Comparison of ENCODE assay signal across 8 mouse cellular contexts in the genomic region with DNA sequence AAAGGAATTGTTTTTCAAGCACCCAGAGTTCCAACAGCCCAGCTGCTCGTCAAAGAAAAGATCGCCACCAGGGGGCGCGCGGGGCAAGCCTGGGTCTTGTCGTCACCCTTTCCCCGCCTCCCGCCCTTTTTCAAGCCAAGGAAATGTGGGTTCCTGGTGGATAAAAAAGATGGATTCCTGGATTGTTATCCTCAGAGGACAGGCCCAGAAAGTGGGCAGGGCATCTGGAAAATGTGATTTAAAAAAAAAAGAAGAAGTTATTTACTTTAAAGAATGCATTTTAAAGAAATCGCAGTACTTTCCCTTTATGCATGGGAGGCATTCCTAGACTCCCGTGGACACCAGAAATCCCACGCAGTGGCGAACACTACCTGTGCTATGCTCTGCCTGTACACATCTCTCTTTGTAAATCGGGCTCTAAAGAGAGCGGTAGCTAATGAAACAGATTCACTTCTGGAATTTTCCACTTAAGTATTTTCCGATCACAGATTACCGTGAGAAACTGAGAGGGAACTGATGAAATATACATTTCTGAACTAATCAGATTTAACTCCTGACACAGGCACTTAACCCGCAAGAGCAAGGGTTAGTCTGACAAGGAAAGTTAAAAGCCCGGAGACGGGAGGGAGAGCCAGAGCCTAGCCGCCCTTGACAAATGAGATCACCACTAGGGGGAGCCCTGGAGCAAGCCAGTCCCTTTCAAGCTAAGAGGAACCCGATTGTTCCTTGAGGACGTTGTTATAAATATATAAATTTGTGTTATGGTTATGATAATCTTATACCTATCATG. TPM values are rescaled to one million over a fixed set of nuclear protein-coding genes. Genes with fewer than 3 reads are reported as not detected.
A peak's percentile ranks its signal among the peaks of the same experiment; 100 is the strongest.
DNase-seq lines count a peak whose midpoint lies in the region; ATAC-seq and TF ChIP-seq lines count a peak whose summit lies in the region.

No protein-coding gene starts in this region.

- dilution Hi-C loops in CH12.LX (cut with MboI; ENCODE audit: extremely low pct_ligation_motif_present, extremely low pct_unique_long_range_greater_than_20kb, low sequenced_read_pairs), result no loop called here

- no peaks in the 10 kb centered on the region for H3K36me3 ChIP-seq in CH12.LX (replicated peaks in 1 of 2; ENCODE audit: control insufficient read depth in 1 of 2, insufficient read depth in 1 of 2, low read length in 1 of 2)
- H3K36me3 ChIP-seq in forebrain, embryonic 12.5 days (replicated peaks), result no peaks in the 10 kb centered on the region
- H3K36me3 ChIP-seq in heart, embryonic 16.5 days (ENCODE audit: control insufficient read depth, insufficient read depth), result no peaks in the 10 kb centered on the region
- H3K36me3 ChIP-seq in liver, embryonic 14.5 days (replicated peaks; ENCODE audit: control insufficient read depth, insufficient read depth, low read depth), result no peaks in the 10 kb centered on the region
- H3K36me3 ChIP-seq in stomach, embryonic 15.5 days, result no peaks in the 10 kb centered on the region

- peak overlapping the region; percentile 69 for H3K9ac ChIP-seq in CH12.LX (ENCODE audit: insufficient read depth, low read depth)
- peak overlapping the region; percentile 50; the same call in 1 of the 2 replicates for H3K9ac ChIP-seq in forebrain, embryonic 12.5 days
- H3K9ac ChIP-seq in heart, embryonic 16.5 days (ENCODE audit: low read length), result peak overlapping the region; percentile 73
- H3K9ac ChIP-seq in liver, embryonic 14.5 days (replicated peaks), result peak overlapping the region; percentile 74
- peak overlapping the region; percentile 18; the same call in 1 of the 2 replicates for H3K9ac ChIP-seq in stomach, embryonic 15.5 days

- no peaks in the 10 kb centered on the region for H3K27me3 ChIP-seq in CH12.LX (replicated peaks)
- H3K27me3 ChIP-seq in forebrain, embryonic 12.5 days, result peaks cover 3% of the 10 kb centered on the region; the same call in 1 of the 2 replicates
- no peaks in the 10 kb centered on the region; the same call in 1 of the 2 replicates for H3K27me3 ChIP-seq in heart, embryonic 16.5 days (ENCODE audit: control insufficient read depth, insufficient read depth, low read length)
- no peaks in the 10 kb centered on the region for H3K27me3 ChIP-seq in liver, embryonic 14.5 days (ENCODE audit: control insufficient read depth, insufficient read depth, low read length)
- H3K27me3 ChIP-seq in stomach, embryonic 15.5 days (replicated peaks), result no peaks in the 10 kb centered on the region

- peaks cover 38 to 63% of the 10 kb centered on the region in 2 experiments for H3K4me1 ChIP-seq in CH12.LX (ENCODE audit: control insufficient read depth in 1 of 2, insufficient read depth in 2 of 2)
- H3K4me1 ChIP-seq in forebrain, embryonic 12.5 days, result peaks cover 15% of the 10 kb centered on the region; the same call in 1 of the 2 replicates
- peaks cover 21% of the 10 kb centered on the region for H3K4me1 ChIP-seq in heart, embryonic 16.5 days (ENCODE audit: control insufficient read depth, insufficient read depth, low read length)
- H3K4me1 ChIP-seq in liver, embryonic 14.5 days (replicated peaks; ENCODE audit: control insufficient read depth in 2 of 2, insufficient read depth in 2 of 2, low read length in 1 of 2), result peaks cover 16 to 25% of the 10 kb centered on the region in 2 experiments
- H3K4me1 ChIP-seq in stomach, embryonic 15.5 days, result 0 out of 2 replicates have a peak, but pooled peaks cover 6% of the 10 kb centered on the region

- TF ChIP-seq POLR2A in CH12.LX (IDR thresholded peaks at IDR 0.05; ENCODE audit: low read depth, low read length), result no peak

- H3K4me2 ChIP-seq in CH12.LX (ENCODE audit: insufficient read depth, low read depth, poor library complexity, severe bottlenecking), result peak overlapping the region; percentile 88
- peak overlapping the region; percentile 58 for H3K4me2 ChIP-seq in forebrain, embryonic 12.5 days
- peak overlapping the region; percentile 81 for H3K4me2 ChIP-seq in heart, embryonic 16.5 days (ENCODE audit: low read depth, low read length)
- peak overlapping the region; percentile 99 for H3K4me2 ChIP-seq in liver, embryonic 14.5 days (ENCODE audit: low read depth)
- peak overlapping the region; percentile 67 for H3K4me2 ChIP-seq in stomach, embryonic 15.5 days

- H3K79me2 ChIP-seq in CH12.LX (replicated peaks; ENCODE audit: control insufficient read depth, extremely low read depth, insufficient read depth, poor library complexity, severe bottlenecking), result no peaks in the 10 kb centered on the region

- peak overlapping the region; percentile 22 to 42 (median 37) for H3K4me3 ChIP-seq in CH12.LX (replicated peaks in 1 of 3; ENCODE audit: low read depth in 2 of 3, low read length in 2 of 3, poor library complexity in 1 of 3)
- peak overlapping the region; percentile 24 for H3K4me3 ChIP-seq in forebrain, embryonic 12.5 days (replicated peaks)
- H3K4me3 ChIP-seq in heart, embryonic 16.5 days (ENCODE audit: low read length), result peak overlapping the region; percentile 43
- peak overlapping the region; percentile 61 to 66 for H3K4me3 ChIP-seq in liver, embryonic 14.5 days (ENCODE audit: insufficient read depth in 1 of 2, low read depth in 2 of 2, low read length in 2 of 2)
- peak overlapping the region; percentile 32 for H3K4me3 ChIP-seq in stomach, embryonic 15.5 days (replicated peaks)

- ATAC-seq in forebrain, embryonic 12.5 days (ENCODE audit: low FRiP score), result peak; percentile 61
- peak; percentile 56; the same call in 1 of the 2 replicates for ATAC-seq in heart, embryonic 16.5 days (replicated peaks; ENCODE audit: extremely low read depth, insufficient read depth, low FRiP score)
- peak; percentile 54; the same call in 1 of the 2 replicates for ATAC-seq in liver, embryonic 14.5 days (ENCODE audit: insufficient read depth)
- ATAC-seq in stomach, embryonic 15.5 days (ENCODE audit: insufficient read depth, low FRiP score, low read depth), result no peak

- peak; percentile 92 for DNase-seq in CH12.LX (ENCODE audit: extremely low read depth)
- peak; percentile 86 for DNase-seq in c-Kit-positive CD71-positive TER-119-negative erythroid progenitor cells, embryonic 14.5 days (ENCODE audit: low read depth)
- peak; percentile 95 to 100 for DNase-seq in kidney, postnatal 25 days
- DNase-seq in liver, embryonic 14.5 days (ENCODE audit: low read depth in 3 of 3, low spot score in 3 of 3), result peak; percentile 70 to 76 (median 73)
- peak; percentile 97 for DNase-seq in neural tube, embryonic 10.5 days (ENCODE audit: extremely low spot score, low spot score)

- peak; percentile 84 to 92 for TF ChIP-seq CTCF in CH12.LX (conservative IDR thresholded peaks at IDR 0.05 in 1 of 2, IDR thresholded peaks at IDR 0.05 in 1 of 2; ENCODE audit: low read depth in 2 of 2, low read length in 2 of 2)
- peak; percentile 97 for TF ChIP-seq CTCF in liver, embryonic 14.5 days (IDR thresholded peaks at IDR 0.05; ENCODE audit: low read depth)

- peak; percentile 63 for TF ChIP-seq EP300 in CH12.LX (IDR thresholded peaks at IDR 0.05; ENCODE audit: low read length)
- no peak for TF ChIP-seq EP300 in liver, embryonic 14.5 days (IDR thresholded peaks at IDR 0.05; ENCODE audit: low read depth)

- TF ChIP-seq RAD21 in CH12.LX (IDR thresholded peaks at IDR 0.05; ENCODE audit: low read depth, low read length), result peak; percentile 80

- in situ Hi-C loops in CH12.LX (cut with MboI; ENCODE audit: low pct_ligation_motif_present, low pct_unique_long_range_greater_than_20kb, low sequenced_read_pairs), result loop anchor here (5.0 to 25.0 kb wide), 3 partner anchors 64 to 289 kb away; partner anchors contain the start of gene C1qtnf6

- H3K27ac ChIP-seq in CH12.LX (ENCODE audit: insufficient read depth, low read depth), result peak overlapping the region; percentile 51
- H3K27ac ChIP-seq in forebrain, embryonic 12.5 days, result peak overlapping the region; percentile 77
- H3K27ac ChIP-seq in heart, embryonic 16.5 days (ENCODE audit: low read length), result peak overlapping the region; percentile 90
- peak overlapping the region; percentile 79 for H3K27ac ChIP-seq in liver, embryonic 14.5 days
- peak overlapping the region; percentile 86 for H3K27ac ChIP-seq in stomach, embryonic 15.5 days

- WGBS in forebrain, embryonic 12.5 days, result 1% methylated on average over 22 of the region's 22 CpGs
- WGBS in heart, embryonic 16.5 days, result under 1% methylated on average over 22 of the region's 22 CpGs
- WGBS in liver, embryonic 14.5 days (ENCODE audit: insufficient replicate concordance), result 2% methylated on average over 22 of the region's 22 CpGs
- WGBS in stomach, embryonic 15.5 days, result under 1% methylated on average over 22 of the region's 22 CpGs

- H3K9me3 ChIP-seq in CH12.LX (replicated peaks; ENCODE audit: low read length), result peaks cover 3% of the 10 kb centered on the region
- no peaks in the 10 kb centered on the region for H3K9me3 ChIP-seq in forebrain, embryonic 12.5 days
- H3K9me3 ChIP-seq in heart, embryonic 16.5 days (replicated peaks; ENCODE audit: control insufficient read depth, low read length), result no peaks in the 10 kb centered on the region
- no peaks in the 10 kb centered on the region for H3K9me3 ChIP-seq in liver, embryonic 14.5 days (ENCODE audit: control insufficient read depth, low read length)
- H3K9me3 ChIP-seq in stomach, embryonic 15.5 days, result no peaks in the 10 kb centered on the region

RNA-seq across cellular contexts. Expression of gene Kctd17, which starts 19.6 kb away (rescaled TPM):
- total RNA-seq in CH12.LX (2012; rRNA removed) (not detected in 2 replicates), CH12.LX (2014; rRNA removed) (not detected in 2 replicates)
- not detected in 2 replicates for polyA plus RNA-seq in CH12.LX (2012; ENCODE audit: insufficient read length, low read depth)
- polyA plus RNA-seq in forebrain, embryonic 12.5 days (2016; fragmentation: Nextera tagmentation; extraction: Ambion mirVana), result 67.3 and 79.6 TPM in 2 replicates
- 18.9 and 22.6 TPM in 2 replicates for polyA plus RNA-seq in heart, embryonic 16.5 days (2015; fragmentation: Nextera tagmentation; extraction: Ambion mirVana)
- 7.1 and 8.7 TPM in 2 replicates for polyA plus RNA-seq in liver, embryonic 14.5 days (2012; rRNA removed)
- polyA plus RNA-seq in liver, embryonic 14.5 days (2014; fragmentation: Nextera tagmentation; extraction: Ambion mirVana), result 3.0 and 3.3 TPM in 2 replicates
- 35.4 and 40.6 TPM in 2 replicates for polyA plus RNA-seq in stomach, embryonic 15.5 days (2015; fragmentation: Nextera tagmentation; extraction: Ambion mirVana)

RNA-seq across cellular contexts. Expression of gene Tmprss6, which starts 20.5 kb away (rescaled TPM):
- total RNA-seq in CH12.LX (2012; rRNA removed) (0.08 and 0.34 TPM in 2 replicates), CH12.LX (2014; rRNA removed) (0.24 TPM in 2 replicates)
- polyA plus RNA-seq in CH12.LX (2012; ENCODE audit: insufficient read length, low read depth), result 0.54 and 0.70 TPM in 2 replicates
- 0.43 and 1.3 TPM in 2 replicates for polyA plus RNA-seq in forebrain, embryonic 12.5 days (2016; fragmentation: Nextera tagmentation; extraction: Ambion mirVana)
- polyA plus RNA-seq in heart, embryonic 16.5 days (2015; fragmentation: Nextera tagmentation; extraction: Ambion mirVana), result 0.38 and 0.79 TPM in 2 replicates
- polyA plus RNA-seq in liver, embryonic 14.5 days (2012; rRNA removed), result 11.9 and 14.4 TPM in 2 replicates
- polyA plus RNA-seq in liver, embryonic 14.5 days (2014; fragmentation: Nextera tagmentation; extraction: Ambion mirVana), result 9.8 and 10.7 TPM in 2 replicates
- 0.64 and 1.8 TPM in 2 replicates for polyA plus RNA-seq in stomach, embryonic 15.5 days (2015; fragmentation: Nextera tagmentation; extraction: Ambion mirVana)

RNA-seq across cellular contexts. Expression of gene Mpst, which starts 41.7 kb away (rescaled TPM):
- total RNA-seq in CH12.LX (2012; rRNA removed), result 33.0 and 46.3 TPM in 2 replicates
- 18.1 and 27.0 TPM in 2 replicates for total RNA-seq in CH12.LX (2014; rRNA removed)
- polyA plus RNA-seq in CH12.LX (2012; ENCODE audit: insufficient read length, low read depth), result 21.5 and 24.4 TPM in 2 replicates
- 1.7 and 2.8 TPM in 2 replicates for polyA plus RNA-seq in forebrain, embryonic 12.5 days (2016; fragmentation: Nextera tagmentation; extraction: Ambion mirVana)
- polyA plus RNA-seq in heart, embryonic 16.5 days (2015; fragmentation: Nextera tagmentation; extraction: Ambion mirVana), result 1.9 and 2.1 TPM in 2 replicates
- polyA plus RNA-seq in liver, embryonic 14.5 days (2012; rRNA removed), result 90.7 and 101 TPM in 2 replicates
- polyA plus RNA-seq in liver, embryonic 14.5 days (2014; fragmentation: Nextera tagmentation; extraction: Ambion mirVana), result 6.0 and 6.8 TPM in 2 replicates
- 3.3 and 4.2 TPM in 2 replicates for polyA plus RNA-seq in stomach, embryonic 15.5 days (2015; fragmentation: Nextera tagmentation; extraction: Ambion mirVana)

RNA-seq across cellular contexts. Expression of gene Tst, which starts 42.2 kb away (rescaled TPM):
- total RNA-seq in CH12.LX (2012; rRNA removed) (1.8 and 2.0 TPM in 2 replicates), CH12.LX (2014; rRNA removed) (0.66 and 0.67 TPM in 2 replicates)
- polyA plus RNA-seq in CH12.LX (2012; ENCODE audit: insufficient read length, low read depth), result 0.56 and 0.57 TPM in 2 replicates
- 10.1 and 10.3 TPM in 2 replicates for polyA plus RNA-seq in forebrain, embryonic 12.5 days (2016; fragmentation: Nextera tagmentation; extraction: Ambion mirVana)
- polyA plus RNA-seq in heart, embryonic 16.5 days (2015; fragmentation: Nextera tagmentation; extraction: Ambion mirVana), result 39.7 and 41.7 TPM in 2 replicates
- 90.5 and 90.6 TPM in 2 replicates for polyA plus RNA-seq in liver, embryonic 14.5 days (2012; rRNA removed)
- 168 and 179 TPM in 2 replicates for polyA plus RNA-seq in liver, embryonic 14.5 days (2014; fragmentation: Nextera tagmentation; extraction: Ambion mirVana)
- 67.4 and 89.8 TPM in 2 replicates for polyA plus RNA-seq in stomach, embryonic 15.5 days (2015; fragmentation: Nextera tagmentation; extraction: Ambion mirVana)

RNA-seq across cellular contexts. Expression of gene Il2rb, which starts 47.1 kb away (rescaled TPM):
- total RNA-seq in CH12.LX (2012; rRNA removed), result 31.2 and 34.3 TPM in 2 replicates
- total RNA-seq in CH12.LX (2014; rRNA removed), result 26.0 and 32.1 TPM in 2 replicates
- 47.2 and 60.0 TPM in 2 replicates for polyA plus RNA-seq in CH12.LX (2012; ENCODE audit: insufficient read length, low read depth)
- not detected in 2 replicates for polyA plus RNA-seq in forebrain, embryonic 12.5 days (2016; fragmentation: Nextera tagmentation; extraction: Ambion mirVana)
- polyA plus RNA-seq in heart, embryonic 16.5 days (2015; fragmentation: Nextera tagmentation; extraction: Ambion mirVana), result 1.8 and 4.9 TPM in 2 replicates
- 0.26 and 0.29 TPM in 2 replicates for polyA plus RNA-seq in liver, embryonic 14.5 days (2012; rRNA removed)
- polyA plus RNA-seq in liver, embryonic 14.5 days (2014; fragmentation: Nextera tagmentation; extraction: Ambion mirVana), result 0.37 and 0.52 TPM in 2 replicates
- 0.53 and 0.69 TPM in 2 replicates for polyA plus RNA-seq in stomach, embryonic 15.5 days (2015; fragmentation: Nextera tagmentation; extraction: Ambion mirVana)

Comparison
In these comparisons a context has a peak if more than half of its experiments do, and no peak if none do; other contexts are left out.
1. H3K9ac ChIP-seq: peak in every context shown above with its lines; median percentile 74 in liver, embryonic 14.5 days; 73 in heart, embryonic 16.5 days; 69 in CH12.LX; 50 in forebrain, embryonic 12.5 days; 18 in stomach, embryonic 15.5 days.